Mouse (Mus musculus) lung, postnatal 0 days (tissue): ENCODE results near the gene Paxip1.

Experiments used
- CTCF ChIP-seq: IDR thresholded peaks from 2 replicates; pipeline ENCODE4 v1.5.1; 2016; ENCODE audit warnings: antibody characterized with exemption, mild to moderate bottlenecking
- EP300 ChIP-seq: IDR thresholded peaks from 2 replicates; pipeline ENCODE4 v1.6.1; 2016; ENCODE audit warnings: antibody characterized with exemption, mild to moderate bottlenecking, control low read depth

- TF ChIP-seq CTCF, result peak; percentile 86
- TF ChIP-seq EP300, result no peak
These were observed 2.4 kb upstream of the Paxip1 start for GRCm38 (mm10) chr5:27793923-27794322.
